Mouse (Mus musculus) natural killer cell, adult 2 months (primary cell): ENCODE measurements around the gene Wdr18.

ENCODE experiments used
- DNase-seq, 2 experiments: peaks; one replicate each; pipeline ENCODE4 v3.0.0; 2022; ENCODE audit warnings: low spot score in 2 of 2

Wdr18 gene

DNA sequence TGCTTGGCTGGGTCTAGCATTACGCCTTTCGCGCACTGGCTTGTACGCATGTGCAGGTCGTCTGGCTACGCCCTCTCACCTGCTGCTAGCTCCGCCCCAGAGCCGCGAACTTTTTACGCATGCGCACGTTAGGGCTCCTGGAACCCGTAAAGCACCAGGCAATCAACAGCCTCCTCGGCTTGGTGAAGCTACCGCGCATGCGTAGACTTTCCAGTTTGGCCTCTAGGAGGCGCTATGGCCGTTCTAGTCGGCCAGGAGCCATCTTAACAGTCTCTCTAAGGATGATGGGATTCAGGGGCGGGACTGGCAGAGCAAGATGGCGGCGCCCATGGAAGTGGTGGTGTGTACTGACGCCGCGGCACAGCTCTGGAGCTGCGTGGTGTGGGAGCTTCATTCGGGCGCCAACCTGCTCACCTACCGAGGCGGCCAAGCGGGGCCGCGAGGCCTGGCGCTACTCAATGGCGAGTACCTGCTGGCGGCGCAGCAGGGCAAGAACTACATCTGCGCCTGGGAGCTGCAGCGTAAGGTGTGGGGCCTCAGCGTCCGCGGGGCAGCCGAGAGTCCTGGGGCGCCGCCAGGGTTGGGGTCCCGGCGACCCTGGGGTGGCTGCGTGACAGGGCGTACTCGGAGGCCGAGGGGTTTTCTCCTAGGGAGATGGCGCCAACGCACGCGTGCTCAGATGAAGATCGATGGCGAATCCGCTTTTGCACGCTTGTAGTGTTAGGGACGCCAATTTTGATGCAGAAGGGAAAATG lies at the start of gene Wdr18:
Gene Wdr18 (plus strand): TSS at position 306 of the 755 bp plus-strand sequence.
- DNase-seq, result peak; percentile 100

DNA sequence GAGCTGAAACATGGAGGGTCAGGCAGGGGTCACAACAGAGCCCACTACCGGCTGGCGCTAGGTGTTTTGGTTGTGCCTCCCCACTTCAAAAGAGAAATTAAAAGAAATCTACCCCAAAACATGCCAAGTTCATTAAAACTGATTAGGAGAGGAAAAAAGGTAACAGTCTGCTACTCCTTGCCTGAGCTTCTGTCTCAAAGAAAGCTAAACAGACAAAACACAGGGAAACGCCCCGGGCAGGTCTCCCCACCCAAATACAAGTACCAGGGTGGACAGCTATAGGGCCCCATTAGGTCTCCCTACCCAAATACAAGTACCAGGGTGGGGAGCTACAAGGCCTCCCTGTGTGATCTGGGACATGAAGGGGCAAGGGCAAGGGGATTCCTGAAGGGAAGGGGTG lies 49.4 kb upstream of the Wdr18 start, which contains the start of gene Gm26602:
Gene Gm26602 (plus strand): TSS at position 301 of the 400 bp plus-strand sequence.
- no peak for DNase-seq

- DNase-seq, result no peak
These were observed 47.5 kb upstream of the Wdr18 start for GRCm38 (mm10) chr10:79912412-79912811.

DNA sequence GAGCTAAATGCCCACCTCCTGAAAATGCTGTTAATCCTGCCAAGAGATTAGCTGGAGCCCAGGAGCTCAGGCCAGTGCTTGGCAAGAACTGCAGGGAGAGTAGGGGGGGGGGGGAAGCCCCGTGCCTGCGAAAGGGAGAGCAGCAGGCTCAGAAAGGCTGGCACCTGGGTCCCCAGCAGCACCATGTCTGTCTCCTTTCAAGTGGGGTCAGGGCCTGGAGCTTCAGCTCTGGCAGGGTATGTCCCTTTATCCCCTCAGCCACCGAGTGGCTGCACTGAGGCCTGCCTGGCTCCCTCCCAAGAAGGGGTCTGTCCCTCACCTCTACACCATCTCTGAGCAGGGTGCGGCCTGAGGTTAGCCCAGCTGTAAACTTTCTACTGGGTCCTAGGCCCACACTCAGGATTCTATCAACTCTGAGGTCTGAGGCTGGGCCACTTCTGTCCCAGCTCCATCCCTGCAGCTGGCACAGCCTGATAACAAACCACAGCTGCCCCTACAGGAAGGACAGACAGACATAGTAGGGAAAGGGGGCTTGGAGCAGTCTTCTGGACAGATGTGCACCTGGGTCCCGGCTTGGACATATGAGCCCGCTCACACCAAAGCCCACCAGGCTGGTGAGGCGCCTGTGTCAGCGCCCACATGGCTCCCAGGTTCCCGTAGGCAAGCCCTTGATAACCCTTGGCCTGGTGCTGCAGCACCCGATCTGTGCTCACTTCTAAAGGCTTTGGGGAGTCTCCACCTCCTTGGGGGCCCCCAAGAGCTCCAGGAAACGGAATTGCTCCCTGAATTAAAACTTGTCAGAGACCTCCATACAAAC lies 45.6 kb upstream of the Wdr18 start:
- no peak for DNase-seq

DNA sequence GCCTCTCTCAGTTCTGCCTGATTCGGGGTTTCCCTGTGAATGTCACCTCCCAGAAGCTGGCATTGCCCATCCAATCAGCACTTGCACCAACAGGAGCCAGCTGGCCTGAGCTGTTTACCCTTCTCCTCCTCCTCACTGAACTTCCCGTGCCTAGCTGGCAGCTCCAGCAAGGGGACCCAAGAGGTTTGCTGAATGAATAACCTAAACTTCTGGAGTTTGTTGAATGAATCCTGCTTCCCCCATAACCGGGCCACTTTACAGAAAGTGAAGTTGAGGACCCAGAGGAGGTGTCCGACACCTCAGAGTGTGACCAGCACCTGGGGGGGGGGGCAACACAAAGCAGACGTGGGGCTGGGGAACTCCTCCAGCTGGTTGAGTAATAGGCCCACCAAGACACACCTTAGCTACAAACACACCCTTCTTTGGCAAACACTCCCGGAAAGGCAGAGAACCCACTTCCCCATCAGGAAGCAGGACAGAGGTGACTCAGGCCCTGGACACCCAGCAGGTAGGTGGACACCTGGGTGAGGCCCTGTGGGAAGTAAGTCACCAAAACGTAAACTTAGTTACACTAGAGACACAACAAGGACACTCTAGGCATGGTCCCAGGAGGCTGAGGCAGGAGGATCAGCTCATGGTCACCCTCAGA lies 44.9 kb upstream of the Wdr18 start:
- DNase-seq, result no peak

DNA sequence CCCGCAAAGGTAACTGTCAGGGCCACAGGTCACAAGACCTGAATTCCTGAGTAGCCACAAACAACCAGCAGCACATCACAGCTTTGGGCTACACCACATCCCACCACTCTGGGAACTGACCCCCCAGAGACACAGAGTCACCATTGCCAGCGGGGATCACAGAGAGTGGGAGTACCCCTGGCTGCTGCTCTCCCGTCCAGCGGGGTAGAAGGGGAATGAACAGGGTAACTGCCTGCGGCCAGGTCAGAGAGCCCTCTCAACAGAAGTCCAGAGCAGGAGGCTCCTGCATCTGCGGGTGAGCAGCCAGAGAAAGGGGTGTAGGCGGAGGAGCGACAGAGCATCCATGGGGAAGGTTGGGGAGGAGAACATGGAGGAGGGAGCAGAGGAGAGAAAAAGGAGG lies 43.9 kb upstream of the Wdr18 start:
- no peak for DNase-seq

DNA sequence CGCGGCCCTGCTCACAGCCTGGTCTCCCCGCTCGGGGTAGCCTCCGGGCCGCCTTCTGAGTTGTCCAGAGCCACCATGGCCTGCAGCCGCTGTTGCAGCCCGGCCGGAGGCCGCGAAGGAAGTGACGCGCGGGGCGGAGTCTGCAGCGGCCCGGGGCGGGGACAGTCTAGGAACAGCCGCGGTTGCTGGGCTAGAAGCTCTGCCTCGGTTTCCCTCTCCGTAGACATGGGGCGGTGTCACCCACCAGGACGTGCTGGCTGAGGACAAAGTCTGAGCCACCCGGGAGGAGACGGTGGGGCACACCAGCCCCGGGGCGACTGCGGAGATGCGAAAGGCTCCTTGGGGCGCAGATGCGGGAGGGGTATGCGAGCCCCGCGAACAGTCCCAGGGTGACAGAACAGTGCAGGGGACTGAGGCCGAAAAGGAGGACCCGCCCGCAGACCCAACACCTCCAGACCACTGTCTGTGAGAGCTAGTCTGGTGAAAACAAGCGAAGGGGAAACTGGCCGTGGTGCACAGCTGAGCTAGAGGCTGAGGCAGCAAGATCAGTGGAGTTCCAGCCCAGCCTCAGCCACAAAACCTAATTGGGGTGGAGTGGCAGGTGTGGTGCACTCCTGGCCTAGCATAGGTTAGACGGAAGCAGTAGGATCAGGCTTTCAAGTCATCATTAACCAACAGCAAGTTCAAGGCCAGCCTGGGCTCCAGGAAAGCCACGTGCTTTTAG lies 43.0 kb upstream of the Wdr18 start, which contains the start of gene Kiss1r:
Gene Kiss1r (plus strand): TSS at position 164 of the 724 bp plus-strand sequence.
- DNase-seq, result peak; percentile 78 to 80

DNA sequence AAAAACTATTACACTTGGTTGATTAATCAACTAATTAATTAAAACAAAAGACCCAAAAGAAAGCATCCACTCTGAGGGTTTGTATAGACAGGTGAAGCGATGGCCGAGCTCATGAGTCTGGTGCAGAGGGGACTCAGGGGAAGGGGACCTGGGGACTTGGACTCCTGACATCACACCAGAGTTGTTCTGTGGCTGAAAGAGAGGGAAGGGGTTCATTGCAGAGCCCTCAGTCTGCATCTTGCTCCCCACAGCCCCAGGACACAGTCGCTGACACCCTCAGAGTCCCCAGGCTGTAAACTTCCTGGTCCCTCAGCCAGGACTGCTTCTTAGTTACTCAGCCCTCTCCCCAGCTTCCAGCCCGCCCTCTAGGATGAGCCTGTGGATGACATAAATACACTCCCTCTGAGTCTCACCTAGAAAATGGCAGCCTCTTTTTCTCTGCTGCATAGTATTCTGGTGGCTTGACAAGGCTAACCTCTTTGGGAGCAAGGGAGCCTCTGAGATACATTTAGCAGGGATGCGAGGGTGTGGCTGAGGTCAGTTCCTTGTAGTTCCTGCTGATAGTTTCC lies 42.3 kb upstream of the Wdr18 start:
- no peak for DNase-seq

- DNase-seq, result no peak
These were observed 41.5 kb upstream of the Wdr18 start for GRCm38 (mm10) chr10:79918231-79919078.

DNA sequence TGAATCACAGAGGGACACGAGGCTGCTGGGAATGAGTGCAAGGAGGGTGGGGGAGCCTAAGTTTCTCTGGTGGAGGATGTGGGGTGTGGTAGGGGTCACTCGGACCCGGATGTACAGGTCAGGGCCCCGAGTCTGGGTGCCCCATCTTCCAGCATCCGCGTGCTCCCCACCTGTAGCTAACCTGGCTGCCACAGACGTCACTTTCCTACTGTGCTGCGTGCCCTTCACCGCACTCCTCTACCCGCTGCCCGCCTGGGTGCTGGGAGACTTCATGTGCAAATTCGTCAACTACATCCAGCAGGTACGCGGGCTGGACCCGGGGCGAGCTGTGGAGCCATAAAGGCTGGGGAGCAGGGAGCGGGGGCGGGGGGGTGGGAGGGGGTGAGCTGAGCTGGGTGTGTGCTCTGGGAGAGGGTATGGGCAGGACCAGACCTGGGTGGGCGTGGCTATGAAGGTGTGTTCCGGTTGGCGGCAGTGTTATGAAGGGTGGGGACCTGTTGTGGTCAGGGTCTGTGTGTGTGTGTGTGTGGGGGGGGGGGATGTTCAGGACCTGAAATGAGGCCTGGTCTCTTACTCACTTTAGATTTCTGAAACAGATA lies 40.6 kb upstream of the Wdr18 start:
- no peak for DNase-seq

GRCm38 (mm10) chr10:79920056-79920890 lies 39.7 kb upstream of the Wdr18 start:
- no peak for DNase-seq

DNA sequence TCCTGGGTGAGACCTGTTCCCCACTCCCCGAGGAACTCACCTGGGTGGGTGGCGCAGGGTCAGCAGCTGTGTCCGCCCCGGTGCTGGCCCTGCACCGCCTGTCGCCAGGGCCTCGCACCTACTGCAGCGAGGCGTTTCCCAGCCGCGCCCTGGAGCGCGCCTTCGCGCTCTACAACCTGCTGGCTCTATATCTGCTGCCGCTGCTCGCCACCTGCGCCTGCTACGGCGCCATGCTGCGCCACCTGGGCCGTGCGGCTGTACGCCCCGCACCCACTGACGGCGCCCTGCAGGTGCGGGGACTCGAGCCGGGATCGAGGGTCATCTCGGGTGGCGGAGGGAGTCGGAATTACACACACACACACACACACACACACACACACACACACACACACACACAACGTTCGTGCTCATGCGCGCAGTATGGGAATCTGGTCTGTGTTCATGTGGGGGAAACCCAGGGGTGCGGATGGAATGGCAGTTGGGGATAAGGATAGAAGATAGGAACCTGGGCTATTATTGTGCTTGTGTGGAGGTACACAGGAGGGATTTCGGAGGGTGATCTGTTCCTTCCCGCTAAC lies 38.9 kb upstream of the Wdr18 start, which contains the start of gene R3hdm4:
Gene R3hdm4 (minus strand): TSS at position 251 of the 578 bp plus-strand sequence.
- DNase-seq, result no peak

- no peak for DNase-seq
These were observed 38.4 kb upstream of the Wdr18 start for GRCm38 (mm10) chr10:79921572-79921971.

DNA sequence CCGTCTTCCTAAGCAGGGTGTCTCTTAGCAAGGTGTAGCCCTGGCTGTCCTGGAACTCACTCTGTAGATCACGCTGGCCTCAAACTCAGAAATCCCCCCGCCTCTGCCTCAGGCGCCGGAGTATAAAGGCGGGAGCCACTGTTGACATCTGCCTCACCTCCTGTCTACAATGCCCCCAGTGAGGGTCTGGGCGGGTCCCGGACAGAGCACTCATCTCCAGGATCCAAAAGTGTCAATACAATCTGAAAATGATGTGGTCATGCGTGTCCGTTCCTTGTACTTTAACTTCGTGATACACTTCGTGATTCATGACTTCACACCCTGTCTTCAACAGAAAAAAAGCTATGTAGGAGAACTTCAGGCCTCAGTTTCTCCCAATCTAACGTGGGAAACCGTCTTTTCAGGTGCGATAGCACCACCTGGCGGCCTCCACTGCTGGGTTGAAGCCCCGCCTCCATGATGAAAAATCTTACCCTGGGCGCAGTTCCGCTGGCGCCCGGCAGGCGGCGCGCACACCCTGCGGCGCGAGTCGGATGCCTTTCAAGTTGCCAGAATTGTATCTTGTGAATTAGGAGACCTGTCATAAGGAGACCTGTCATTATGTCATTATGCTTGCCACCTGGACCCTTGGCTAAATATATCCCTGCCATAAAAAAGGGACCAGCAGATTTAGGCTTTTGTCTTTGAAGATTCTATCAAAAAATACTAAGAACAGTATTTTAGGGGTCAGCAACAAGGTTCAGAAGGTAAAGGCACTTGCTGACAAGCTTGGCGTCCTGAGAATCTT lies 34.8 kb upstream of the Wdr18 start:
- DNase-seq, result peak; percentile 91 to 94

GRCm38 (mm10) chr10:79925785-79926490 lies 34.0 kb upstream of the Wdr18 start:
- DNase-seq, result peak; percentile 26 to 47

GRCm38 (mm10) chr10:79926491-79927323 lies 33.2 kb upstream of the Wdr18 start, which contains the start of gene Arid3a:
Arid3a (plus strand) TSS chr10:79927043.
- peak; percentile 82 to 87 for DNase-seq
